ENCODE assay signal across 8 mouse cellular contexts in genomic region chr15:12586154-12586553, GRCm38 (mm10).
DNase-seq lines count a peak whose midpoint lies in the region; ATAC-seq and TF ChIP-seq lines count a peak whose summit lies in the region.

No protein-coding gene starts in this region.

- no peaks in the 10 kb centered on the region for H3K27me3 ChIP-seq in embryonic facial prominence, embryonic 11.5 days (ENCODE audit: control insufficient read depth, insufficient read depth, low read length)
- no peaks in the 10 kb centered on the region for H3K27me3 ChIP-seq in heart, adult 2 months (ENCODE audit: control insufficient read depth, insufficient read depth, low read length)
- H3K27me3 ChIP-seq in limb, embryonic 10.5 days (ENCODE audit: low read depth, poor library complexity, severe bottlenecking): no peaks in the 10 kb centered on the region
- H3K27me3 ChIP-seq in midbrain, embryonic 14.5 days (ENCODE audit: control insufficient read depth, insufficient read depth, low read length): no peaks in the 10 kb centered on the region

- H3K4me3 ChIP-seq in embryonic facial prominence, embryonic 11.5 days (ENCODE audit: low read depth, low read length): no peak overlapping the region
- no peak overlapping the region for H3K4me3 ChIP-seq in heart, adult 2 months
- H3K4me3 ChIP-seq in limb, embryonic 10.5 days: no peak overlapping the region
- H3K4me3 ChIP-seq in midbrain, embryonic 14.5 days (replicated peaks; ENCODE audit: low read depth, low read length): no peak overlapping the region

- TF ChIP-seq POLR2A in heart, adult 2 months (IDR thresholded peaks at IDR 0.05; ENCODE audit: insufficient read depth, low read depth, low read length): no peak

- DNase-seq in A20 (ENCODE audit: low read depth, low spot score): peak; percentile 69
- DNase-seq in adrenal gland, postnatal 14 days: peak; percentile 81
- peak; percentile 84 for DNase-seq in embryonic facial prominence, embryonic 11.5 days (ENCODE audit: low spot score)
- DNase-seq in heart, adult 2 months: peak; percentile 63 to 64
- peak; percentile 54 for DNase-seq in kidney, adult 18-20 months
- peak; percentile 81 for DNase-seq in limb, embryonic 10.5 days (ENCODE audit: low spot score)
- peak; percentile 89 for DNase-seq in midbrain, embryonic 14.5 days
- DNase-seq in spleen, postnatal 36 days (ENCODE audit: low spot score in 2 of 2): peak; percentile 36 to 54

- 9% methylated on average over 5 of the region's 5 CpGs for WGBS in embryonic facial prominence, embryonic 11.5 days
- 6% methylated on average over 5 of the region's 5 CpGs for WGBS in heart, adult 2 months
- 9% methylated on average over 5 of the region's 5 CpGs for WGBS in limb, embryonic 10.5 days
- whole genome bisulfite sequencing in midbrain, embryonic 14.5 days: 5% methylated on average over 5 of the region's 5 CpGs

- peak; percentile 89 for TF ChIP-seq CTCF in heart, adult 2 months (IDR thresholded peaks at IDR 0.05)

- intact Hi-C loops in heart, adult 2 months (cut with DNase I): loop anchor here (1.0 to 5.0 kb wide), 3 partner anchors 96 to 209 kb away; no protein-coding TSS in a partner anchor

- H3K4me2 ChIP-seq in embryonic facial prominence, embryonic 11.5 days (ENCODE audit: low read depth, low read length): no peak overlapping the region
- H3K4me2 ChIP-seq in midbrain, embryonic 14.5 days (ENCODE audit: low read length): no peak overlapping the region

- peak; percentile 80 for ATAC-seq in embryonic facial prominence, embryonic 11.5 days (replicated peaks; ENCODE audit: insufficient number of reproducible peaks, low FRiP score, low TSS enrichment, low read depth)
- peak; percentile 89 for ATAC-seq in midbrain, embryonic 14.5 days (ENCODE audit: low FRiP score, low TSS enrichment)

- H3K79me2 ChIP-seq in heart, adult 2 months (replicated peaks; ENCODE audit: control insufficient read depth, insufficient read depth, low read length): no peaks in the 10 kb centered on the region

- H3K4me1 ChIP-seq in embryonic facial prominence, embryonic 11.5 days (ENCODE audit: control insufficient read depth, insufficient read depth, low read length): no peaks in the 10 kb centered on the region
- H3K4me1 ChIP-seq in heart, adult 2 months (ENCODE audit: control insufficient read depth, insufficient read depth, low read length): no peaks in the 10 kb centered on the region; the same call in 1 of the 2 replicates
- H3K4me1 ChIP-seq in limb, embryonic 10.5 days: peaks cover 14% of the 10 kb centered on the region
- H3K4me1 ChIP-seq in midbrain, embryonic 14.5 days (ENCODE audit: control insufficient read depth, insufficient read depth, low read length): 0 out of 2 replicates have a peak, but pooled peaks cover 3% of the 10 kb centered on the region

- H3K9ac ChIP-seq in embryonic facial prominence, embryonic 11.5 days (replicated peaks; ENCODE audit: low read length): no peak overlapping the region
- no peak overlapping the region for H3K9ac ChIP-seq in heart, adult 2 months (ENCODE audit: low read depth, low read length)
- no peak overlapping the region for H3K9ac ChIP-seq in midbrain, embryonic 14.5 days (replicated peaks; ENCODE audit: low read length)

- no peaks in the 10 kb centered on the region for H3K9me3 ChIP-seq in embryonic facial prominence, embryonic 11.5 days (replicated peaks; ENCODE audit: control insufficient read depth, low read length)
- no peaks in the 10 kb centered on the region for H3K9me3 ChIP-seq in limb, embryonic 10.5 days (replicated peaks)
- no peaks in the 10 kb centered on the region for H3K9me3 ChIP-seq in midbrain, embryonic 14.5 days (ENCODE audit: control insufficient read depth, low read length)

- no peak overlapping the region for H3K27ac ChIP-seq in embryonic facial prominence, embryonic 11.5 days (replicated peaks; ENCODE audit: low read depth, low read length)
- no peak overlapping the region for H3K27ac ChIP-seq in heart, adult 2 months
- no peak overlapping the region for H3K27ac ChIP-seq in limb, embryonic 10.5 days
- H3K27ac ChIP-seq in midbrain, embryonic 14.5 days (replicated peaks; ENCODE audit: low read depth, low read length): no peak overlapping the region

- H3K36me3 ChIP-seq in embryonic facial prominence, embryonic 11.5 days (replicated peaks; ENCODE audit: control insufficient read depth, insufficient read depth, low read depth, low read length): no peaks in the 10 kb centered on the region
- no peaks in the 10 kb centered on the region for H3K36me3 ChIP-seq in heart, adult 2 months (ENCODE audit: control insufficient read depth, insufficient read depth, low read length)
- no peaks in the 10 kb centered on the region for H3K36me3 ChIP-seq in limb, embryonic 10.5 days
- no peaks in the 10 kb centered on the region for H3K36me3 ChIP-seq in midbrain, embryonic 14.5 days (ENCODE audit: control insufficient read depth, insufficient read depth, low read length)

- peak; percentile 88 for TF ChIP-seq EP300 in heart, adult 2 months (IDR thresholded peaks at IDR 0.05; ENCODE audit: insufficient read depth, low read depth, low read length)
